Comparison of ENCODE assay signal across 8 mouse cellular contexts in the genomic region with DNA sequence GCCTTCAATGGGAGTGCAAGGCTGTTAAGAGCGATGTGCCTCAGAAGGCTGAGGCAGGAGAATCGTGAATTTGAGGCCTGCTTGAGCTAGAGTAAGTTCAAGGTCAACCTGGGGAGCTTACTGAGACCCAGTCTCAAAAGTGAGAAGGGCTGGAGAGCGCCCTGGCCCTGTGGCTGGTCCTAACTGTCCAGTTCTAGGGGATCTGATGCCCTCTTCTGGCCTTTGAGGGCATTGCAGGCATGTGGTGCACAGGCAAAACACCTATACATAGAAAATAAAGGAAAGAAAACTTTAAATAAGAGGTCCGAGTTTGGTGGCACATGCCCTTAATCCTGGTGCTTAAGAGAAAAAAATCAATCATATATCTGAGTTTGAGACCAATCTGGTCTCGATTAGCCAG. TPM values are rescaled to one million over a fixed set of nuclear protein-coding genes. Genes with fewer than 3 reads are reported as not detected.
A peak's percentile ranks its signal among the peaks of the same experiment; 100 is the strongest.
DNase-seq lines count a peak whose midpoint lies in the region; ATAC-seq and TF ChIP-seq lines count a peak whose summit lies in the region.

No protein-coding gene starts in this region.

- no peak for ATAC-seq in kidney, embryonic 15.5 days (replicated peaks; ENCODE audit: low FRiP score)
- ATAC-seq in kidney, embryonic 16.5 days (ENCODE audit: low FRiP score, low TSS enrichment) = no peak
- ATAC-seq in liver, embryonic 11.5 days (replicated peaks; ENCODE audit: low FRiP score) = no peak
- peak; percentile 40; the same call in 1 of the 2 replicates for ATAC-seq in neural tube, embryonic 13.5 days (ENCODE audit: low read depth)

- peaks cover 5% of the 10 kb centered on the region; the same call in 1 of the 2 replicates for H3K36me3 ChIP-seq in kidney, embryonic 15.5 days
- peaks cover 4% of the 10 kb centered on the region; the same call in 1 of the 2 replicates for H3K36me3 ChIP-seq in heart, embryonic 10.5 days
- 0 out of 2 replicates have a peak, but pooled peaks cover 4% of the 10 kb centered on the region for H3K36me3 ChIP-seq in kidney, embryonic 16.5 days (ENCODE audit: insufficient read depth, low read length)
- peaks cover 2% of the 10 kb centered on the region; the same call in 1 of the 2 replicates for H3K36me3 ChIP-seq in liver, embryonic 11.5 days (ENCODE audit: control insufficient read depth, insufficient read depth, low read length)
- H3K36me3 ChIP-seq in neural tube, embryonic 13.5 days = 0 out of 2 replicates have a peak, but pooled peaks cover 6% of the 10 kb centered on the region
- no peaks in the 10 kb centered on the region; the same call in 1 of the 2 replicates for H3K36me3 ChIP-seq in testis, adult 2 months (ENCODE audit: control insufficient read depth, insufficient read depth, low read length)

- WGBS in kidney, embryonic 15.5 days = 31% methylated on average over 5 of the region's 5 CpGs
- 31% methylated on average over 5 of the region's 5 CpGs for WGBS in heart, embryonic 10.5 days
- 40% methylated on average over 5 of the region's 5 CpGs for WGBS in kidney, embryonic 16.5 days
- WGBS in liver, embryonic 11.5 days = 28% methylated on average over 5 of the region's 5 CpGs
- 31% methylated on average over 5 of the region's 5 CpGs for WGBS in neural tube, embryonic 13.5 days

- TF ChIP-seq CTCF in testis, adult 2 months (IDR thresholded peaks at IDR 0.05; ENCODE audit: control insufficient read depth, insufficient read depth, insufficient replicate concordance, low read depth, low read length) = peak; percentile 82; the same call in 1 of the 2 replicates

- H3K4me2 ChIP-seq in kidney, embryonic 15.5 days = no peak overlapping the region
- no peak overlapping the region for H3K4me2 ChIP-seq in kidney, embryonic 16.5 days (replicated peaks; ENCODE audit: low read depth, low read length)
- no peak overlapping the region for H3K4me2 ChIP-seq in liver, embryonic 11.5 days
- no peak overlapping the region for H3K4me2 ChIP-seq in neural tube, embryonic 13.5 days

- H3K4me3 ChIP-seq in kidney, embryonic 15.5 days (replicated peaks) = no peak overlapping the region
- no peak overlapping the region for H3K4me3 ChIP-seq in heart, embryonic 10.5 days
- H3K4me3 ChIP-seq in kidney, embryonic 16.5 days (ENCODE audit: low read length) = no peak overlapping the region
- H3K4me3 ChIP-seq in liver, embryonic 11.5 days (ENCODE audit: low read depth, low read length) = no peak overlapping the region
- H3K4me3 ChIP-seq in neural tube, embryonic 13.5 days = no peak overlapping the region
- no peak overlapping the region for H3K4me3 ChIP-seq in testis, adult 2 months (ENCODE audit: control insufficient read depth, low read depth, low read length)

- peak; percentile 73 for DNase-seq in kidney, adult 11 months
- peak; percentile 94 for DNase-seq in embryo, embryonic 10.5 days (ENCODE audit: low spot score)
- DNase-seq in heart, embryonic 10.5 days (ENCODE audit: low spot score) = peak; percentile 84
- peak; percentile 65 for DNase-seq in liver, embryonic 11.5 days (ENCODE audit: low spot score)

- H3K9me3 ChIP-seq in kidney, embryonic 15.5 days (replicated peaks) = no peaks in the 10 kb centered on the region
- no peaks in the 10 kb centered on the region for H3K9me3 ChIP-seq in heart, embryonic 10.5 days
- no peaks in the 10 kb centered on the region for H3K9me3 ChIP-seq in kidney, embryonic 16.5 days (ENCODE audit: low read length)
- H3K9me3 ChIP-seq in liver, embryonic 11.5 days (ENCODE audit: control insufficient read depth, low read length) = no peaks in the 10 kb centered on the region
- no peaks in the 10 kb centered on the region for H3K9me3 ChIP-seq in neural tube, embryonic 13.5 days

- no peak for TF ChIP-seq POLR2A in testis, adult 2 months (IDR thresholded peaks at IDR 0.05; ENCODE audit: control insufficient read depth, low read depth, low read length)

- no peak overlapping the region for H3K9ac ChIP-seq in kidney, embryonic 15.5 days
- H3K9ac ChIP-seq in kidney, embryonic 16.5 days (replicated peaks; ENCODE audit: low read length) = no peak overlapping the region
- H3K9ac ChIP-seq in liver, embryonic 11.5 days (ENCODE audit: low read depth, low read length) = no peak overlapping the region
- H3K9ac ChIP-seq in neural tube, embryonic 13.5 days = no peak overlapping the region

- H3K4me1 ChIP-seq in kidney, embryonic 15.5 days = peaks cover 27% of the 10 kb centered on the region
- peaks cover 68% of the 10 kb centered on the region for H3K4me1 ChIP-seq in heart, embryonic 10.5 days
- peaks cover 32% of the 10 kb centered on the region for H3K4me1 ChIP-seq in kidney, embryonic 16.5 days (ENCODE audit: insufficient read depth, low read length)
- H3K4me1 ChIP-seq in liver, embryonic 11.5 days (replicated peaks; ENCODE audit: control insufficient read depth, insufficient read depth, low read length) = peaks cover 6% of the 10 kb centered on the region
- peaks cover 61% of the 10 kb centered on the region for H3K4me1 ChIP-seq in neural tube, embryonic 13.5 days (replicated peaks)
- peaks cover 6% of the 10 kb centered on the region; the same call in 1 of the 2 replicates for H3K4me1 ChIP-seq in testis, adult 2 months (ENCODE audit: control insufficient read depth, insufficient read depth, low read length)

- no peaks in the 10 kb centered on the region for H3K27me3 ChIP-seq in kidney, embryonic 15.5 days
- H3K27me3 ChIP-seq in heart, embryonic 10.5 days (ENCODE audit: insufficient read depth, poor library complexity, severe bottlenecking) = peaks cover 6% of the 10 kb centered on the region; the same call in 1 of the 2 replicates
- no peaks in the 10 kb centered on the region for H3K27me3 ChIP-seq in kidney, embryonic 16.5 days (ENCODE audit: insufficient read depth, low read length)
- H3K27me3 ChIP-seq in liver, embryonic 11.5 days (replicated peaks; ENCODE audit: control insufficient read depth, insufficient read depth, low read length) = no peaks in the 10 kb centered on the region; the same call in 1 of the 2 replicates
- peaks cover 32% of the 10 kb centered on the region for H3K27me3 ChIP-seq in neural tube, embryonic 13.5 days
- no peaks in the 10 kb centered on the region for H3K27me3 ChIP-seq in testis, adult 2 months (ENCODE audit: control insufficient read depth, insufficient read depth, low read length)

- H3K27ac ChIP-seq in kidney, embryonic 15.5 days = no peak overlapping the region
- peak overlapping the region; percentile 37; the same call in 1 of the 2 replicates for H3K27ac ChIP-seq in heart, embryonic 10.5 days
- H3K27ac ChIP-seq in kidney, embryonic 16.5 days (ENCODE audit: low read length) = peak overlapping the region; percentile 48
- no peak overlapping the region for H3K27ac ChIP-seq in liver, embryonic 11.5 days (ENCODE audit: low read depth, low read length)
- peak overlapping the region; percentile 81 for H3K27ac ChIP-seq in neural tube, embryonic 13.5 days (replicated peaks)
- H3K27ac ChIP-seq in testis, adult 2 months (ENCODE audit: control insufficient read depth, insufficient read depth, low read depth, low read length) = peak overlapping the region; percentile 12

RNA-seq across cellular contexts. Expression of gene Hip1r, which starts 19.4 kb away (rescaled TPM):
- polyA plus RNA-seq in kidney, embryonic 15.5 days (2015; fragmentation: Nextera tagmentation; extraction: Ambion mirVana) = 18.2 and 20.0 TPM in 2 replicates
- 6.5 and 8.4 TPM in 2 replicates for polyA plus RNA-seq in heart, embryonic 10.5 days (2016; fragmentation: Nextera tagmentation; extraction: Ambion mirVana)
- polyA plus RNA-seq in kidney, embryonic 16.5 days (2015; fragmentation: Nextera tagmentation; extraction: Ambion mirVana) = 23.1 and 25.6 TPM in 2 replicates
- polyA plus RNA-seq in liver, embryonic 11.5 days (2014; fragmentation: Nextera tagmentation; extraction: Ambion mirVana) = 20.2 and 20.6 TPM in 2 replicates
- polyA plus RNA-seq in neural tube, embryonic 13.5 days (2015; fragmentation: Nextera tagmentation; extraction: Ambion mirVana) = 17.1 and 22.3 TPM in 2 replicates
- polyA plus RNA-seq in testis, adult 2 months (2012; rRNA removed) = 8.7 and 11.0 TPM in 2 replicates

RNA-seq across cellular contexts. Expression of gene Vps37b, which starts 39.3 kb away (rescaled TPM):
- polyA plus RNA-seq in kidney, embryonic 15.5 days (2015; fragmentation: Nextera tagmentation; extraction: Ambion mirVana) = 33.8 and 35.3 TPM in 2 replicates
- 54.0 and 61.4 TPM in 2 replicates for polyA plus RNA-seq in heart, embryonic 10.5 days (2016; fragmentation: Nextera tagmentation; extraction: Ambion mirVana)
- polyA plus RNA-seq in kidney, embryonic 16.5 days (2015; fragmentation: Nextera tagmentation; extraction: Ambion mirVana) = 40.8 and 41.8 TPM in 2 replicates
- polyA plus RNA-seq in liver, embryonic 11.5 days (2014; fragmentation: Nextera tagmentation; extraction: Ambion mirVana) = 31.3 TPM in 2 replicates
- polyA plus RNA-seq in neural tube, embryonic 13.5 days (2015; fragmentation: Nextera tagmentation; extraction: Ambion mirVana) = 77.5 and 78.5 TPM in 2 replicates
- 46.6 and 47.7 TPM in 2 replicates for polyA plus RNA-seq in testis, adult 2 months (2012; rRNA removed)

Comparison
In these comparisons a context has a peak if more than half of its experiments do, and no peak if none do; other contexts are left out.
1. H3K27ac ChIP-seq: peak in heart, embryonic 10.5 days (single experiment), kidney, embryonic 16.5 days (single experiment), neural tube, embryonic 13.5 days (single experiment) and testis, adult 2 months (single experiment); none in kidney, embryonic 15.5 days (single experiment) and liver, embryonic 11.5 days (single experiment).
2. Peak in every context shown above with its lines, with median percentiles within 50 percentile points of each other: DNase-seq.